Mouse (Mus musculus) limb, embryonic 15.5 days (tissue): ENCODE data around the gene Tspan15. TPM values are rescaled to one million over a fixed set of nuclear protein-coding genes. Genes with fewer than 3 reads are reported as not detected.
A peak's percentile ranks its signal among the peaks of the same experiment; 100 is the strongest.

Experiments
- ATAC-seq: fragments of 200-750 bp; cut with Nextera tagmentation; 2 replicates; pipeline ENCODE4 v1.8.0; 2017; ENCODE audit warnings: low read depth, moderate TSS enrichment; ENCODE audit not compliant: insufficient number of reproducible peaks, low FRiP score, low TSS enrichment
- H3K27ac ChIP-seq: fragments of 300-500 bp; sonication (generic); 2 replicates; pipeline ENCODE4 v1.5.1; 2015; ENCODE audit warnings: moderate library complexity, mild to moderate bottlenecking, inconsistent platforms
- H3K27me3 ChIP-seq: fragments of 300-500 bp; sonication (generic); 2 replicates; pipeline ENCODE4 v1.6.1; 2015; ENCODE audit warnings: inconsistent platforms
- H3K36me3 ChIP-seq: fragments of 300-500 bp; sonication (generic); 2 replicates; pipeline ENCODE4 v1.6.1; 2015; ENCODE audit warnings: inconsistent platforms
- H3K4me1 ChIP-seq: fragments of 300-500 bp; sonication (generic); 2 replicates; pipeline ENCODE4 v1.6.1; 2015; ENCODE audit warnings: inconsistent platforms
- H3K4me2 ChIP-seq: fragments of 300-500 bp; sonication (generic); 2 replicates; pipeline ENCODE4 v1.6.1; 2015; ENCODE audit warnings: mild to moderate bottlenecking, inconsistent platforms
- H3K4me3 ChIP-seq: fragments of 300-500 bp; sonication (generic); 2 replicates; pipeline ENCODE4 v1.5.1; 2015; ENCODE audit warnings: mild to moderate bottlenecking, inconsistent platforms
- H3K9ac ChIP-seq: fragments of 300-500 bp; sonication (generic); 2 replicates; pipeline ENCODE4 v1.6.1; 2015; ENCODE audit warnings: inconsistent platforms
- H3K9me3 ChIP-seq: fragments of 300-500 bp; sonication (generic); 2 replicates; pipeline ENCODE4 v1.6.1; 2016; ENCODE audit warnings: inconsistent platforms
- WGBS: fragments of 180-500 bp; shearing (Covaris S2); methylation state at CpG from one replicate; pipeline ENCODE4 v1.1.7; 2015; 5-methylcytosine and 5-hydroxymethylcytosine counted together
- polyA plus RNA-seq: library from polyadenylated mRNA; unstranded; fragments of >200 nt; fragmentation: Nextera tagmentation; extraction: Ambion mirVana; gene quantifications from 2 replicates; pipeline ENCODE4 v1.2.1, GENCODE M21; 2015

Gene Tspan15
- polyA plus RNA-seq, 1 experiment from 2014 or later = 16.3 TPM

DNA sequence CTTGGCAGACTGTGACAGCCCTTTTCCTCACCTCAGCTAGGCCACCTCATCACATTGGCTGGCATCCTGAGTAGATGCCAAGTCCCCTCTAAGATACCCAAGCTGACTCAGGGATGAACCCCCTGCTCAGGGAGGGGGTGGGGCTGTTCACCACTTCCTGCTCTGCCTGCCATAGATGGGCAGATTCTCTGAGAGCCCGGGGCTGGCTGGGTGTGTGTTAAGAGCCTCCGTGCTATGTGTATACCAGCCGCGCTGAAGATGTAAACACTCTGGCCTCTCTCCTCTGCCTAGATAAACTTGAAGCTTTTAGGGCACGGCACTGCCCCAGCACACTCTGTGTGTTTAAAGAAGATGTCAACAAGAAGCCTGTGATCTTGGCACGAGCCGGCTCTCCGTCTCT, 16.8 kb upstream of the Tspan15 start:
- no peak for ATAC-seq
- Histone ChIP-seq H3K4me2 (no peak overlapping the region), H3K27me3 (no peaks in the 10 kb centered on the region), H3K9ac (no peak overlapping the region), H3K4me1 (peaks cover 4% of the 10 kb centered on the region; the same call in 1 of the 2 replicates), H3K9me3 (no peaks in the 10 kb centered on the region), H3K27ac (no peak overlapping the region), H3K4me3 (no peak overlapping the region), H3K36me3 (no peaks in the 10 kb centered on the region)
- WGBS = 33% methylated on average over 8 of the region's 8 CpGs

DNA sequence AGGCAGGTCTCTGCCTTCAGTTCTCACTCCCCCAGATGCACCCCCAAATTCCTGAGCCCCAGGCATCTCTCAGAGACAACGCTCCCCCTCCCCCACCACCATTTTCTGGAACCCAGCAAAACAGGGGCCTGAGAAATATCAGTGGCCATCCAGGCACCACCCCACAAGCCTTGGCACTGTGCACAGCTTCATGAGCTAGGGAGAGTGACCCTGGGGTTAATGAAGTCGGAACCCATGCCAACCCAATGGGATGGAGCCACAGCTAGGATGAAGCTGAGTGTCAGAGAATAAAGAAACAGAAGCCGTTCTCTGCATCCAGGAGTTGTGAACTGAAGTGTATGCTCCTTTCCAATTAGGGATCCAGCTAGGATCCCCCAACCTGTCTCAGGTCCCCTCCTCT, 16.1 kb upstream of the Tspan15 start:
- Histone ChIP-seq H3K9ac (no peak overlapping the region), H3K4me1 (peaks cover 2% of the 10 kb centered on the region; the same call in 1 of the 2 replicates), H3K27ac (no peak overlapping the region), H3K27me3 (no peaks in the 10 kb centered on the region), H3K36me3 (no peaks in the 10 kb centered on the region), H3K4me3 (no peak overlapping the region), H3K9me3 (no peaks in the 10 kb centered on the region), H3K4me2 (no peak overlapping the region)
- WGBS = 72% methylated on average over 3 of the region's 3 CpGs
- ATAC-seq = no peak

DNA sequence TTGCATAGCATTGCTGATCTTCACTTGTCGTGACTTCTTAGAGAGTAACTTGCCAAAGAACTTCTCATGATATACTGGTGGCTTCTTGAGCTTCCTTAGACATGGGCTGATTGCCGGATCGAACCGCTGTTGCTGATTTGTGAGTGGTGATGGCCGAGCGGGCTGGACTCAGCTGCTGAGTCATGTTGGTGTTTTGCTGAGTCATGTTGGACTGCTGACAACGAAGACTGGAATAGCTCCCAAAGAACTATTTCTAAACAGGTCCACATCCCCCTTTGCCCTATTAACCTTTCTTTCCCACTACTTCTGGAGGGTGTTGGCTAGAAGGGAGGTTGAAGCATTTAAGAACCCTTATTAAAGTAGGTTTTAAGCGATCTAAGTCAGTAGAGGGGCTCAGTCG, 13.0 kb upstream of the Tspan15 start:
- no peaks in the 10 kb centered on the region for H3K4me1 ChIP-seq
- no peak overlapping the region for H3K9ac ChIP-seq
- 86% methylated on average over 9 of the region's 9 CpGs for WGBS
- no peak overlapping the region for H3K4me2 ChIP-seq
- no peaks in the 10 kb centered on the region for H3K9me3 ChIP-seq
- no peaks in the 10 kb centered on the region for H3K36me3 ChIP-seq
- no peak overlapping the region for H3K27ac ChIP-seq
- ATAC-seq = no peak
- no peak overlapping the region for H3K4me3 ChIP-seq
- no peaks in the 10 kb centered on the region for H3K27me3 ChIP-seq

DNA sequence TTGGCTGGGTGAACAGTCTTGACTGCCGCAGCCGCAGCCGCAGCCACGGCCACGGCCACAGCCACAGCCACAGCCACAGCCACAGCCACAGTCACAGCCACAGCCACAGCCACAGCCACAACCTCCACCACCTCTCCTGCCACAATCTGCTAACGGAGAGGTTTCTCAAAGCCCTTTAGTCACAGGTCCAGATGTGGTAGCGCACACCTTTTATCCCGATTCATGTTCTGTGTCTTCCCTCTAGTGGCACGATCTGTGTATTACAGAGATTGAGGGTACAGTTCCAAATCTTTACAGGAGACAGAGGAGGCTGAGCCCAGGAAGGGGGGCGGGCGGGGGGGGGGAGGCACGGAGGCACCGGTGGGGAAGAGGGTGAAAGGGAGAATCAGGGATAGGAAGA, 11.8 kb upstream of the Tspan15 start:
- ATAC-seq = no peak
- Histone ChIP-seq H3K4me2 (no peak overlapping the region), H3K4me3 (no peak overlapping the region), H3K27me3 (no peaks in the 10 kb centered on the region), H3K27ac (no peak overlapping the region), H3K9ac (no peak overlapping the region), H3K36me3 (no peaks in the 10 kb centered on the region), H3K9me3 (no peaks in the 10 kb centered on the region), H3K4me1 (no peaks in the 10 kb centered on the region)
- WGBS = 53% methylated on average over 11 of the region's 13 CpGs

DNA sequence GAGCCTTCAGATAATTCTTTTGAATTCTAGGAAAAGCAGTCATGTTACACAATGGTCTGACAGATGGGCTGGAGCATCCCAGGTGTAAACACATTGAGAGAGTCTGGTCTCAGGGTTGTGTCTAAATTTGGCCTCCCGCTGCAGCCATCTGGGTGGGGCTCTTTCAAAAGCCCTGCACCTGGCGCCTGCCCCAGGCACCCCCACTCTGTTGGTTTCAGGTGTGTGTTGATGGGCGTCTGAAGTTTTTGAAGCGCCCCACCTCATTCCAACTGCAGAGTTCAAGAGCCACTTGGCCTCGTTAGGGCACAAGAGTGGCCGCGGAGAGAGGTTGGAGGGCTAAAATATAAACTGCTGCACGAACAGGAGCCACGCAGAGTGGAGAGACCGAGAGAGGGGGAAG, 11.3 kb upstream of the Tspan15 start:
- ATAC-seq = no peak
- 70% methylated on average over 10 of the region's 10 CpGs for WGBS
- no peak overlapping the region for H3K9ac ChIP-seq
- no peaks in the 10 kb centered on the region for H3K27me3 ChIP-seq
- H3K4me1 ChIP-seq = no peaks in the 10 kb centered on the region
- no peaks in the 10 kb centered on the region for H3K9me3 ChIP-seq
- no peak overlapping the region for H3K4me3 ChIP-seq
- no peak overlapping the region for H3K4me2 ChIP-seq
- H3K36me3 ChIP-seq = no peaks in the 10 kb centered on the region
- no peak overlapping the region for H3K27ac ChIP-seq

DNA sequence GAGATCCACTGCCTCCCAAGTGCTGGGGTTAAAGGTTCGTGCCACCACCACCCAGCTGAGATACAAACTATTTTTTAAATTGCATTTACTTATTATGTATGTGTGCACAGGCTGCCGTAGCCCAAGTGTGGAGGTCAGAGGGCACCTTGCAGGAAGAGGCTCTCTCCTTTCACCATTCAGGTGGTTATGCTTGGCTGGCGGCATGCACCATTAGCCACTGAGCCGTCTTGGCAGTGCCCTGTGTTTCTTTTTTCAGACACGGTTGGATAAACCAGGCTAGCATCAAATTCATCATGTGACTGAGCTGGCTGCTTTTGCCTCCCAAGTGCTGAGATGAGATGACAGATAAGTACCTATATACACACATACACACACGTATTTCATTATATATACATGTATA, 8.2 kb upstream of the Tspan15 start:
- H3K9ac ChIP-seq = no peak overlapping the region
- H3K9me3 ChIP-seq = no peaks in the 10 kb centered on the region
- H3K27me3 ChIP-seq = no peaks in the 10 kb centered on the region
- WGBS = 62% methylated on average over 6 of the region's 6 CpGs
- no peak for ATAC-seq
- H3K4me1 ChIP-seq = no peaks in the 10 kb centered on the region
- H3K27ac ChIP-seq = no peak overlapping the region
- no peak overlapping the region for H3K4me3 ChIP-seq
- no peaks in the 10 kb centered on the region for H3K36me3 ChIP-seq
- no peak overlapping the region for H3K4me2 ChIP-seq

DNA sequence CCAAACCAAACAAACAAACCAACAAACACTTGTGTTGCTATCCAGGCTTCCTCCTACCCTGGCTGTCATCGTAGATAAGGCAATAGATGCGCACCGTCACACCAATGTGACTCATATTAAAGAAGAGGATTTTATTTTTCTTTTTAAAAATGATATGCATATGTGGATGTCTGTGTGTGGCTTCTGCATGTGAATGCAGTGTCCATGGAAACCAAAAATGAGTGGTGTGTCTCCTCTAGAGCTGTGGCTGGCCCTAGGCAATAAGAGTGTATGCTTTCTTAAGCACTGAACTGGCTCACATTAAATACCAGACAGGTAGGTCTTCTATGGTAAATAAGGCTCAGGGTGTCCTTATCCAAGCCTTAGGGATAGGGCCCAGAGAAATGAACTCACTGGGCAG, 7.6 kb upstream of the Tspan15 start:
- Histone ChIP-seq H3K9ac (no peak overlapping the region), H3K27me3 (no peaks in the 10 kb centered on the region), H3K4me3 (no peak overlapping the region), H3K4me1 (no peaks in the 10 kb centered on the region), H3K36me3 (no peaks in the 10 kb centered on the region), H3K9me3 (no peaks in the 10 kb centered on the region), H3K27ac (no peak overlapping the region), H3K4me2 (no peak overlapping the region)
- 92% methylated on average over 3 of the region's 3 CpGs for WGBS
- no peak for ATAC-seq

DNA sequence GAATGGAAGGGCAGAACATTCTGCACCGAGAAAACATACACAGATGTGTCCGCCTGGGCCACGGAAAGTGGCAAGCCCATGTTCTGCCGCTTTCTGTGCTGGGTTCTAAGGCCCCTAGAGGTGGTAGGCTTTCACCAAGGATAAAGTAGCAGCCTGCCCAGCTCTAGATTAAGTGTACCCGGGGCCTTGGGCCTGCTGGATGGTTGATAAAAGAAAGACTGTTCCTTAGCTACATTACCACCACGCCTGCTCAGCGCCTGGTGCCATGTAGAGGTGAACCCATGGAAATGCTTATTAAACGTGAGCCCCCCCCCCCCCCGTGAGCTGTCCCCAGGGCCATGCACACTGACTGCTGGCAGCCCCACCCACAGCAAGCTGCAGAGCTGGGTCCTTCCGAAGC, 6.2 kb upstream of the Tspan15 start:
- no peak overlapping the region for H3K27ac ChIP-seq
- no peaks in the 10 kb centered on the region for H3K9me3 ChIP-seq
- WGBS = 76% methylated on average over 10 of the region's 10 CpGs
- no peaks in the 10 kb centered on the region for H3K36me3 ChIP-seq
- H3K4me3 ChIP-seq = no peak overlapping the region
- H3K4me1 ChIP-seq = no peaks in the 10 kb centered on the region
- no peaks in the 10 kb centered on the region for H3K27me3 ChIP-seq
- no peak overlapping the region for H3K4me2 ChIP-seq
- no peak for ATAC-seq
- H3K9ac ChIP-seq = no peak overlapping the region

DNA sequence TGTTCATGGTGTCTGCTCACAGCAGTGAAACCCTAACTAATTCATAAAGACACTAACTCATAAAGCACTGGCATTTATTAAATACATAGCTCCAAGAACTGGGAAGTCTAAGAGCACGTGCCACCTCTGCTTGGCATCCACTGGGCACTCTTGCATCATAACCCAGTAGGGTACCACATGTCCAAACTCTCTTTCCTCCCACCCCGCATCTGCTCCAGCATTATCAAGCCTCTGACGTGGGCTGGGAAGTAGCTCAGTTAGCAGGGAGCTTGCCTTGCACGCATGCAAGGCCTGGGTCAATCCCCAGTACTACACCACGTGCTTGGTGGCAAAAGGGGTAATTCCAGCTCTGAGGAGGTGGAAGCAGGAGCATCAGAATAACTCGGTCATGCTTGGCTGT, 5.1 kb upstream of the Tspan15 start:
- 0 out of 2 replicates have a peak, but pooled peaks cover 3% of the 10 kb centered on the region for H3K4me1 ChIP-seq

DNA sequence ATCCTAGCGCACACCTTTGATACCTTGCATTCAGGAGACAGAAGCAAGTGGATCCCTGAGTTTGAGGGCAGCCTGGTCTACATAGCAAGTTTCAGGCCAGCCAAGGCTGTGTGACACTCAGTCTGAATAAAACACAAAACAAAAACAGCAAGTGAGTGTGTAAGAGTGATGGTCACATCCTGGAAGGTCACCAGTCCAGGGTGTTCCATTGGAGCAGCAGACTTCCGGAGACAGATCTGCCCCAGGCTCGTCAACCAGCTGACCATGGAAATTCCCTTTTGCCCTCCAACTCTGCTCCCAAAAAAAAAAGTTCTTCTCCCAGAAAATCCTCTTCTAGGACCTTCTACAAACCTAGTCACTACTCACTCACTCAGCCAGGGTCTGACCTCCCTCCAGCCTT, 760 bp upstream of the Tspan15 start:
- H3K27me3 ChIP-seq = no peaks in the 10 kb centered on the region
- no peaks in the 10 kb centered on the region for H3K36me3 ChIP-seq
- no peak overlapping the region for H3K4me2 ChIP-seq
- H3K9me3 ChIP-seq = no peaks in the 10 kb centered on the region
- ATAC-seq = no peak
- no peak overlapping the region for H3K9ac ChIP-seq
- H3K4me3 ChIP-seq = no peak overlapping the region
- peaks cover 10% of the 10 kb centered on the region for H3K4me1 ChIP-seq
- WGBS = 76% methylated on average over 3 of the region's 3 CpGs
- H3K27ac ChIP-seq = no peak overlapping the region

More for the DNA sequence above, 5.1 kb upstream of the Tspan15 start:
- Histone ChIP-seq H3K9me3 (no peaks in the 10 kb centered on the region), H3K9ac (no peak overlapping the region), H3K27me3 (no peaks in the 10 kb centered on the region), H3K27ac (no peak overlapping the region), H3K36me3 (no peaks in the 10 kb centered on the region), H3K4me2 (no peak overlapping the region), H3K4me3 (no peak overlapping the region)
- 83% methylated on average over 6 of the region's 6 CpGs for WGBS
- no peak for ATAC-seq

DNA sequence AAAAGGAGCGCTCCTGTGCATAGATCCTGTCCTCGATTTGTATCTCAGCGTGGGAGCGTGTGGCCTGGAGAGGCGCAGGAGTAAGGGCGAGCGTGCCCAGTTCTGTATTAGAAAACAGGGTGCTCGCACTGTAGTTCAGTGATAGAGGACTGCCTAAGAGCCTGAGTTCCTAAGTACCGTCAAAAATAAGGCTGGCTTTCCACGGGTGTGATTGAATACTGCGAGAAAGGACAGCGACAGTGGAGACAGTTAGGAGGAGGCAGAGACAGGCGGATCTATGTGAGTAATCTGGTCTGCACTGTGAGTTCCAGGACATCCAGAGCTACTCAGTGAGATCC, 313 bp upstream of the Tspan15 start:
- H3K27me3 ChIP-seq = no peaks in the 10 kb centered on the region
- peak overlapping the region; percentile 96 for H3K4me2 ChIP-seq
- H3K36me3 ChIP-seq = no peaks in the 10 kb centered on the region
- peaks cover 10% of the 10 kb centered on the region for H3K4me1 ChIP-seq
- 3% methylated on average over 13 of the region's 13 CpGs for WGBS
- no peaks in the 10 kb centered on the region for H3K9me3 ChIP-seq
- H3K9ac ChIP-seq = no peak overlapping the region
- H3K4me3 ChIP-seq = peak overlapping the region; percentile 60
- ATAC-seq = no peak
- no peak overlapping the region for H3K27ac ChIP-seq

DNA sequence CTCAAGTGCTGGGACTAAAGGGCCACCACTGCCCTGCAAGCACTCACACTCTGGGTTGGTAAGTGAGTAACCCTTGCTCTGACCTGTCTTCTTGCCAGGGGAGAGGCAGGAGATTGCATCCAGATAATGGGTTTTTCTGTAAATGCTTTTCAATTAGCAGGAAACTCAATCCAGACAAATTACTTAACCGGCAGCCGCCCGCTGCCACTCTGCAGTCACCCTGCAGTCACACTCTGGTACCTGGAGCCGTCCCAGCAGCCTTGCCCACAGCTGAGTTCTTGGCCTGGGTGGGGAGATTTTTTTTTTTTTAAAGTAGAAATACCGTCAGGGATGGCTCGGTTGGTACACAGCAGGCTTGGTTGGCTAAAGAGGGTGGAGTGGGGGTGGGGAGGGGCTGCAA, 2.9 kb downstream of the Tspan15 start:
- no peak overlapping the region for H3K27ac ChIP-seq
- peaks cover 10% of the 10 kb centered on the region for H3K4me1 ChIP-seq
- 52% methylated on average over 6 of the region's 6 CpGs for WGBS
- H3K4me2 ChIP-seq = no peak overlapping the region
- H3K27me3 ChIP-seq = no peaks in the 10 kb centered on the region
- no peak overlapping the region for H3K9ac ChIP-seq
- no peak overlapping the region for H3K4me3 ChIP-seq
- ATAC-seq = no peak
- H3K9me3 ChIP-seq = no peaks in the 10 kb centered on the region
- H3K36me3 ChIP-seq = no peaks in the 10 kb centered on the region

DNA sequence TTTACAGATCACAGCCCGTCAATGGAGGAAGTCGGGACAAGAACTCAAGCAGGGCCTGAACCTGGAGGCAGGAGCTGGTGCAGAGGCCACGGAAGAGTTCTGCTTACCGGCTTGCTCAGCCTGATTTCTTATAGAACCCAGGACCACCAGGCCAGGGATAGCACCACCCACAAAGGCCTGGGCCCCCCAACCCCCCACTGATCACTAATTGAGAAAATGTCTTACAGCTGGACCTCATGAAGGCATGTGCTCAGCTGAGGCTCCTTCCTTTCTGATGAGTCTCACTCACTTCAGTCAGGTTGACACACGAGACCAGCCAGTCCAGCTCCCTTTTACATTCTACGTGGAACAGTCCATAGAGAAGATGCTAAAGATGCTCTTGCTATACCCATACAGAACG, 5.2 kb downstream of the Tspan15 start:
- no peak overlapping the region for H3K9ac ChIP-seq
- H3K4me2 ChIP-seq = no peak overlapping the region
- H3K4me3 ChIP-seq = no peak overlapping the region
- no peaks in the 10 kb centered on the region for H3K27me3 ChIP-seq
- H3K9me3 ChIP-seq = no peaks in the 10 kb centered on the region
- H3K36me3 ChIP-seq = no peaks in the 10 kb centered on the region
- peaks cover 8% of the 10 kb centered on the region for H3K4me1 ChIP-seq
- no peak overlapping the region for H3K27ac ChIP-seq
- ATAC-seq = no peak
- 61% methylated on average over 7 of the region's 7 CpGs for WGBS
